Mouse (Mus musculus) small intestine, adult 2 months (tissue): ENCODE data around the gene Sspo.

ENCODE experiments used
- CTCF ChIP-seq: fragments of 200-500 bp; IDR thresholded peaks from 2 replicates; pipeline ENCODE4 v1.5.1; 2012; ENCODE audit warnings: low read depth, mild to moderate bottlenecking, control low read depth, inconsistent platforms, low read length, moderate library complexity, mixed read lengths; ENCODE audit not compliant: insufficient replicate concordance, insufficient read length; ENCODE audit errors: extremely low read depth
- POLR2A ChIP-seq: fragments of 200-500 bp; IDR thresholded peaks from 2 replicates; pipeline ENCODE4 v1.6.1; 2012; ENCODE audit warnings: low read depth, mild to moderate bottlenecking, control low read depth, inconsistent platforms, low read length, moderate library complexity

- TF ChIP-seq CTCF (no peak), POLR2A (no peak)
Measured at GRCm38 (mm10) chr6:48487747-48488725, 40.0 kb downstream of the Sspo start.
